Mouse (Mus musculus) right cerebral cortex, postnatal 25 days (tissue): ENCODE results near the gene Kncn.

ENCODE experiments used
- DNase-seq: peaks from one replicate; pipeline ENCODE4 v3.0.0; 2022

The Kncn gene

DNA sequence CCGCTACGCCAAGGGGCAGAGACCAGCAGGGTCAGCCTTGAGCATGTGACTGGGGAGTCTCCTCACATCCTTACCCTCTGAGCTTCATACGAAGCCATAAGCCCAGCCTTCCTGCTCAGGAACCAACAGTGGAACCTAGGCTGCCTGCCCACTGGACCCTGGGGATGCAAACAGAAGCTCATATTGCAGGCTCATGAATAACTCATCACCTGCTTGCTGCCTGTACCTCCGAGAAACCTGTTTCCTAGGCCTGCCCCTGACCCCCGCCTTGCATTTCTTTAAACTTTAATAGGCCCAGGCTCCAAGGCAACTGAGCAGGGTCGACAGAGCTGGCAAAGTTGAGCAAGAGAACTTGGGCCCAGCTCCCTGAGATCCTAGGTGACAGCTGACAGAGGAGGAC, at the start of gene Kncn:
Gene Kncn, plus strand, starts transcription at position 379 of the 400 bp plus-strand sequence.
- no peak for DNase-seq

- no peak for DNase-seq
Observed at GRCm38 (mm10) chr4:115835576-115835975, 48.6 kb upstream of the Kncn start.

- no peak for DNase-seq
Observed at GRCm38 (mm10) chr4:115838196-115838595, 46.0 kb upstream of the Kncn start.

DNA sequence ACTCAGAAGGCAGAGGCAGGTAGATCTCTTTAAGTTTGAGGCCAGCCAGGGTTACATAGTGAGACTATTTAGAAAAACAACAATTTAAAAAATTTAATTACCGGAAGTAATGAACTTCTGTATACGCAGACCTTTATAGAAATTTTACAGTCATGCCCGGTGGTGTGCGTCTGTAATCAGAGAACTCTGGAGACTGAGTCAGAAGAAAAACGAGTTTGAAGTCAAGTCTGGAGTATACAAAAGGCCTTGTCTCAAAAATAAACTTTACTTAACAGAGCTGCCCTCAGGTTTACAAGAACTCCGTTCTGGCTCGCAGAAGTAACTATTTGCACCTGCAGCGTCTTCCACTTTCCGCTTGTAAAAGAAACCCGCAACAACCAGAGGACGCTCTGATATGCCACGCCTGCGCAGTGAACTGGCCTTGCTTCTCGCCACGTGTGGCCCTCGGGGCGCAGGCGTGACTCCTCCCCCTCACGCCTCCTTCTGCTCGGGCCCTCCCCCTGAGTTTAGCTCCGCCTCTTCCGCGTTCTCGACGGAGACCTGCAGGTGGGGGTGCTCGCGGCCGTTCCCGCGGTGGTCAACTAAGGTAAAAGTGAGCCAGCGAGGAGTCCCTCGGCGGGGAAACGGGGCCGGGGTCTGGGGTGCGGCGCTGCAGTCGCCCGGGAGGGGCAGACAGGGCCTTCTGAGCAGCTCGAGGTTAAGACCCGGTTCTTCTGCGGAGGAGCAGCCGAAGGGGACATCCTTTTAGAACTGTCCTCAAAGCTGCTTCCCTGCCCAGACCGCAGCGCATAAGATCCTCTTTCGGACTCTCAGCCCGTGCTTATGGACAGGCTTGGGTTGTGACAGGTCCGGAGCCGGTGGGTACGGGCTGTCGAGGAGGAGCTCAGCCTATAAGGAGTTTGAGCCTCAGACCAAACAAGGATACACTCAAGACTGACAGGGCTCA, 45.2 kb upstream of the Kncn start, which contains the start of gene Mknk1:
Gene Mknk1, plus strand, starts transcription at position 503 of the 946 bp plus-strand sequence.
- DNase-seq = peak; percentile 87

DNA sequence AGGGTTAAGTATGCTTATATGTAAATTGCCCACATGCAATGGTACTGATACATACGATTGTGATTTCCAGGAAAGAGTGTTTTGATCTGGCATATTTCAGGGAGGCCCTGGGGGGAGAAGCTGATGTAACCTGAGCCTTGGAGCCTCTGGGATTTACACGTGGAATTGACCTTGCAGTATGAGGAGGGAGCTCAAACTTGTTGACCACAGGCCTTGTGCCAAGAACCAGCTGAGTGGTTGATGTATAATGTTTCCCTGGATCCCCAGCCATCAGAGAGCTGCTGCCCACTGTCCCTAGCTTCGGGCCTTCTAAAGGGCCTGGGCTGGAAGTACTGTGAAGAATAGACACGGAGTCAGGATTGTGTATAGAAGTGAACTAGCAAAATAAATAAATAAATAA, 44.2 kb upstream of the Kncn start:
- DNase-seq = no peak

DNA sequence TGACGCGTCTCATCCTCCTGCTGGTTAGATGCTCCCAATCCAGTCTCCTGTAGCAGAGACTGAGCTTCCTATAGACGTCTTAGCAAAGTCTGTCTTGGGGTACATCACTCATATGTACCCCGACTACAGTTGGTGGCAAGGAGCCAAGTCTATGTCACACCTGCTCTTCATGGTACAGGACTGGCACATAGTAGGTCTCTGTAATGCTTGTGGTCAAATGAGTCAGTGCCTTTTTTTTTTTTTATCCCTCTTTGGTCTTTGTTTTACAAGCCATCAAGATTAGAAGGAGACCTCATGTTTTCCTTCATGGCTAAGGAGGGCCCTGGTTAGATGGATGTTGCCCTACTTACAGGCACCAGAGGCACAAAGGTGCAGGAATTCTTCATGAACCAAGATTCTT, 43.4 kb upstream of the Kncn start:
- DNase-seq = no peak

DNA sequence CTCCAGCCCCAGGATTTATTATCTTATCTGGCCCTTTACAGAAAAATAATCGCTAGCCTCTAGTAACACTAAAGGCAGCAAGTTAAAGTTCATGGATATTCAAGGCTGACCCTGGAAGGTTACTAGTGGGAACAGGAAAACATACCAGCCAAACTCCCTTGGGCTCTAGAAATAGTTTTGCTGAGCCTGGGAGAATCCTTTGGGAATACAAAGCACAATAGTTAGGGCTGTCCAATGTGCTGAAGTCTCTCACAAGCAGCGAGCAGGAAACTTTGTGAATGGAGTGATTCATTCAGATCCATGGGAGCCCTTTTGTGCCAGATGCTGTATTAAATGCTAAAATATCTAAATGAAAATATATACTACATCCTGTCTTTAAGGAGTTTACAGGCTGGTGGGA, 37.5 kb upstream of the Kncn start:
- DNase-seq = no peak

- DNase-seq = no peak
Observed at GRCm38 (mm10) chr4:115847377-115847776, 36.8 kb upstream of the Kncn start.

GRCm38 (mm10) chr4:115848083-115848482, 36.1 kb upstream of the Kncn start:
- DNase-seq = no peak

DNA sequence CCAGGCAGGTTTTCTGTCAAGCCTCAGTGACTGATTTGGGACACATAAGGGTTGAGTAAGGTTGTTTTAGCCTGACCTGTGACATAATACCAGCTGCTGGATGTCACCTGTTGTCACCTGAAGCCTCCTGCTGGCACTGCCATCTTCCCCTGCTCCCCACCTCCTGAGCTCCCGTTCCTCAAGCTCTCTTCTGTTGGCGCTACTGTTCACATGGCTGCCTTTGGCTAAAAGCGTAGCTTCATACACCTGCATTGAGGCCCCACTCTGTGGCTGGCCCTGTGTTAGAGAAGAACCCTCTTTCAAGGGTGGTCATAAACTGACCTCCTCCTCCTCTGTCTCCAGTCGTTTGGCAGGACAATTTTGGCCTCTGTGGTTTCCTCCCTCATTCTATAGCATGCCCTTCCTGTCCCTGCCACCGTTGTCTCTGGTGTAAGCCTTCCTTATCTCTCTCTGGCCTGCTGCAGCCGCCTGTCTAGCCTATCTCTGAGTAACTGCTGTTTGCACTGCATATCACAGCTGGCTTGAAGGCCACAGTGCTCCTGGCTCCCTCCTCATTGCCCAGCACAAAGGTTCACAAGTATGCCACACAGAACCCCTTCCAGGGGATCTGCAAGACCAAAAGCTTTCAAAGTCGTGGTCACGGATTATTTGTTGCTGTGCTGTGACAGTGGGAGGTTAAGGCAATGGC, 35.1 kb upstream of the Kncn start:
- no peak for DNase-seq

GRCm38 (mm10) chr4:115850111-115850510, 34.1 kb upstream of the Kncn start:
- no peak for DNase-seq

GRCm38 (mm10) chr4:115850631-115851030, 33.6 kb upstream of the Kncn start:
- no peak for DNase-seq

DNA sequence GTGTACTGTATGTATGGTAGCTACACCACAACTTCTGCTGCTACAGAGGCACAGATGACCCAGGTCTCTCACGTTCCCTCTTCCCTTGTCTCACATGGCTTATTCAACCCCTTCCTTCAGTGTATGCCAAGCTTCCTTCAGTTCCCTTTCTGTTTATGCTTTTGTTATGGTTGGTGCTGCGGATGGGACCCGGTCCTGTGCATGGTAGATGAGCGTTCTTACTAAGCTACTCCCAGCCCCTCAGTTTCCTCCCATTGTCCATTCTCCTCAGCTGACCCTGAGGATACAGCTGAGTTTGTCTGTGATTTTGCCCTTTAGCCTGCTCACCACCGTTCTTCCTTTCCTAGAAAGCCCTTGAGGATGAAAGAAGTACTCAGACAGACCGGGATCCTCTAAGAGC, 32.6 kb upstream of the Kncn start:
- no peak for DNase-seq

GRCm38 (mm10) chr4:115855100-115855499, 29.1 kb upstream of the Kncn start:
- no peak for DNase-seq

DNA sequence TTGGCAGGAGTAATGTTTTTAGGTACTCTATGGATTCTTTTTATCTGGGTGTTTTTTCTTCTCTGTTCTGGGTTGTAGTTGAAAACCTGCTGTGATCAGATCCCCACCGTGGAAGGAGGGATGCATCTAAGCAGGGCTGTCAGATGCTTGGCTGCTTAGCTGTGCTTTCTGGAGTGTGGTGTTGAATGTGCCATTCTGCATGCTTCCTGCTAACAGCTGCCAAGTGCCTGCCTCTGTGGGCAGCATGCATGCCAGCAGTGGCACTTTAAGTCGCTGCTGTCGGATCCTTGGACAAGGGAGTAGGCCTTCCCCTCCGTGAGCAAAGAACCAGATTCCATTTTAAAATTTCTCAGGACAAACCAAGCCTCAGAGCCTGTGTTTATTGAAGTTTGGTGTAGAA, 28.6 kb upstream of the Kncn start:
- no peak for DNase-seq

DNA sequence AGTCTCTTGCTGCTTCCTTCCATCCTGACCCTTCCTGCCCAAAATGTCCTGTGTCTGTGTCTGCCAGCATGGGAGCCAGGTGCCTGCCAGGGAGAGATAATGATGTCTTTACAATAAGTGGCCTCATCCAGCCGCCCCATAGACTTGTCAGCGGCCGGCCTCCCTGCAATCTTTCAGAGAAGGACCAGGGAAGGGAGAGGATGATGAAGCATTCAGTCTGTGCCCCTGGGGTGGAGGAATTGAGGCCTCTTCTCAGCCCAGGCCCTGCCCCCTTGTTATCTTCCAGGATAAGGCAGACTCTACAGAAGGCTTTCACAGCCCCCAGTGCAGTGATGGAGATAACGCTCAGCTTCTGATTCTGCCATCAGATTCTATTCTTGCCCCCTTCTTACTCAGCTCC, 27.9 kb upstream of the Kncn start:
- DNase-seq = no peak

GRCm38 (mm10) chr4:115857293-115857883, 26.8 kb upstream of the Kncn start:
- DNase-seq = no peak

GRCm38 (mm10) chr4:115863352-115863751, 20.8 kb upstream of the Kncn start:
- no peak for DNase-seq

DNA sequence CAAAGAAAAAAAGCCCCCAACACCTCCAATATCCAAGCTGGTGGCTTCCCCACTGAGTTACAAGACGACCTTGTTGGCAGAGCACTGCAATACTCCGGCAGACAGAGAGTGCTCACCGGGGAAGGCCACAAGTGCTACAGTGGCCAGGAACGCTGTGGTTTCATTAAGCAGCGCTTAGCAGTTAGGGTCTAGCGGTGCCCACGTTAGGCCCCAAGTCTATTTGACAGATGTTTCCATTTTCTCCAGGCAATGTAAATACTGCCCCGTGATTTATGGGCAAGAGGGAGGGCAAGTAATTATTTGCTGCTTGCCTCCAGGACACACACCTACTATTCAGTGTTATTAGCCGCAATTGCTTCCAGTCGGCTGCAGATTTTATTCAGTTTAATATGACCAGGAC, 20.3 kb upstream of the Kncn start:
- no peak for DNase-seq

- DNase-seq = no peak
Observed at GRCm38 (mm10) chr4:115869512-115870210, 14.5 kb upstream of the Kncn start.

DNA sequence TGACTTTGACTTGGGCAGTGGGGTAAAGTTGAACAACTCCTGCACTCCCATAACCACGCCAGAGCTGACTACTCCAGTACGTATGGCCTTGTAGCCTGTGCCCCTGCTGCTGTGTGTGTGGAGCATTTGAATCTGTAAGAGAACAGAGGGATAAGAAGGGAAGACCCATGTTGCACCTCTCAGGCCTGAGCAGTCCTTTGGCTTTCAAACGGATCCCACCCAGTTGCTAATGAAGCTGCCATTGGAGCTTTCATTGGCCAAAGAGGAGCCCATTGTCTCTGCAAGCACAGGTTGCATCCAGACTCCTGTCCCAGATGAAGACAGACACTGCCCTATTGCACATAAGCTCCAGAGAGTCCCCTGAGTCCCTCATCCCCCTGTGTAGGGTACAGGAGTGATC, 11.0 kb upstream of the Kncn start:
- DNase-seq = no peak

DNA sequence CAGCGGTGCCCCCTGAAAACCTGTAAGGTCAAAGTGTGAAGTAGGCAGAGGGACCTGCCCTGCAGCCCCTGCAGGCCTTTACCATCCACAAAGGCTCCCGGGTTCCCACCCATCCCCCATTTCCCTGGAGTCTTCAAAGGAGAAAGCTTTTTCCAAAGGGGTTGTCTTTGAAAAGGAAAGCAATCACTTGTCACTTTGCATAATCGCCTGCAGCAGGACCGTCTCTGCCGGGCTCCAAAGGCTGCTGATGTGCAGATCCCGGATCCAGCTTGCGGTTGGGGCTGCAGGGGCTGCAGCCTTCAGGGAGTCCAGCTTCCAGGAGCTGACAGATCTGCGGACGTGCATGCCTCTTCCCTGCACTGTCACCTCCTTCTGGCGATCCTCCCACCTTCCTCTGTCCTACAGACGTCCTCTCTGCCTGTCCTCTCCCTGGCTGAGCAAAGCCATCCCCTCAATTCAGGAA, 6.0 kb upstream of the Kncn start:
- DNase-seq = no peak

DNA sequence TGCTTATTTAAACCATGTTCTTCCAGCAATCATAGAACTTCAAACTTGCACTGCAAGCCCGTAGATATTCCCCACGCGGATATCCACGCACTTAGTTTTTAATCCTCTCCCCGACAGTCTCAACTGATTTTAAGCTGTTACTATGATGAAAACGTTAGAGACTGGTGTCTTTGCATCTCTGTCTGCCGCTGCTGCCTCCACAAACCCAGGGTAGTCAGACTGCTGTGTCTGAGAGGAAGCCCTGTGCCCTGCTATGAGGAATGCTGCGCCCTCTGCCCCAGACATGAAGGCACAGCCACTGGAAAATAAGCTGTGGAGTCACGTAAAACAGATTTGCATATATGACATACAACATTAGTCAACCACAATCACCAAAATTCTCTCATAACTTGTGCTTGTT, 5.4 kb upstream of the Kncn start:
- DNase-seq = no peak
